Mouse (Mus musculus) bone marrow, adult 2 months (tissue): Measurements from ENCODE around the gene Plcb1.

Experiments
- CTCF ChIP-seq: fragments of 200-500 bp; IDR thresholded peaks from 2 replicates; pipeline ENCODE4 v1.5.1; 2011; ENCODE audit warnings: low read length, control low read depth; ENCODE audit not compliant: control insufficient read depth, insufficient read depth
- POLR2A ChIP-seq: fragments of 200-500 bp; IDR thresholded peaks from 2 replicates; pipeline ENCODE4 v1.6.1; 2011; ENCODE audit warnings: low read depth, mild to moderate bottlenecking, control low read depth, low read length, borderline replicate concordance; ENCODE audit not compliant: control insufficient read depth

GRCm38 (mm10) chr2:134912616-134913015, 126.7 kb downstream of the Plcb1 start:
- TF ChIP-seq CTCF (no peak), POLR2A (no peak)
